Mouse (Mus musculus) limb, embryonic 11.5 days (tissue): ENCODE data around the gene Olfr543. TPM values are rescaled to one million over a fixed set of nuclear protein-coding genes. Genes with fewer than 3 reads are reported as not detected.

Experiments used
- ATAC-seq: fragments of 200-750 bp; cut with Nextera tagmentation; 2 replicates; pipeline ENCODE4 v1.8.0; 2017; ENCODE audit warnings: low read depth; ENCODE audit not compliant: insufficient number of reproducible peaks, low FRiP score, low TSS enrichment
- DNase-seq: peaks from one replicate; pipeline ENCODE4 v3.0.0-alpha.2; 2015; ENCODE audit warnings: low spot score
- H3K27ac ChIP-seq: fragments of 300-500 bp; sonication (generic); replicated peaks from 2 replicates; pipeline ENCODE4 v1.5.1; 2014; ENCODE audit warnings: low read depth, mild to moderate bottlenecking, low read length
- H3K27me3 ChIP-seq: fragments of 300-500 bp; sonication (generic); 2 replicates; pipeline ENCODE4 v1.6.1; 2014; ENCODE audit warnings: mild to moderate bottlenecking, low read length, mixed read lengths; ENCODE audit not compliant: control insufficient read depth, insufficient read depth
- H3K36me3 ChIP-seq: fragments of 300-500 bp; sonication (generic); 2 replicates; pipeline ENCODE4 v1.6.1; 2014; ENCODE audit warnings: mild to moderate bottlenecking, low read length, moderate library complexity, mixed read lengths; ENCODE audit not compliant: control insufficient read depth, insufficient read depth
- H3K4me1 ChIP-seq: fragments of 300-500 bp; sonication (generic); 2 replicates; pipeline ENCODE4 v1.6.1; 2014; ENCODE audit warnings: low read length, mixed read lengths; ENCODE audit not compliant: control insufficient read depth, insufficient read depth
- H3K4me2 ChIP-seq: fragments of 300-500 bp; sonication (generic); 2 replicates; pipeline ENCODE4 v1.6.1; 2014; ENCODE audit warnings: low read depth, mild to moderate bottlenecking, moderate library complexity; ENCODE audit not compliant: severe bottlenecking
- H3K4me3 ChIP-seq: fragments of 300-500 bp; sonication (generic); 2 replicates; pipeline ENCODE4 v1.5.1; 2014; ENCODE audit warnings: low read depth, low read length
- H3K9ac ChIP-seq: fragments of 300-500 bp; sonication (generic); 2 replicates; pipeline ENCODE4 v1.6.1; 2014; ENCODE audit warnings: mild to moderate bottlenecking, low read length
- H3K9me3 ChIP-seq: fragments of 300-500 bp; sonication (generic); 2 replicates; pipeline ENCODE4 v1.6.1; 2016; ENCODE audit warnings: low read length; ENCODE audit not compliant: control insufficient read depth
- WGBS: fragments of 180-500 bp; shearing (Covaris S2); extraction: QIAGEN DNeasy Blood & Tissue Kit; methylation state at CpG from one replicate; pipeline ENCODE4 v1.1.7; 2014; 5-methylcytosine and 5-hydroxymethylcytosine counted together
- polyA plus RNA-seq: library from polyadenylated mRNA; unstranded; fragments of >200 nt; fragmentation: Nextera tagmentation; extraction: Ambion mirVana; gene quantifications from 2 replicates; pipeline ENCODE4 v1.2.1, GENCODE M21; 2014

Olfr543 gene
- polyA plus RNA-seq, 1 experiment from 2014 or later = 0.56 TPM

DNA sequence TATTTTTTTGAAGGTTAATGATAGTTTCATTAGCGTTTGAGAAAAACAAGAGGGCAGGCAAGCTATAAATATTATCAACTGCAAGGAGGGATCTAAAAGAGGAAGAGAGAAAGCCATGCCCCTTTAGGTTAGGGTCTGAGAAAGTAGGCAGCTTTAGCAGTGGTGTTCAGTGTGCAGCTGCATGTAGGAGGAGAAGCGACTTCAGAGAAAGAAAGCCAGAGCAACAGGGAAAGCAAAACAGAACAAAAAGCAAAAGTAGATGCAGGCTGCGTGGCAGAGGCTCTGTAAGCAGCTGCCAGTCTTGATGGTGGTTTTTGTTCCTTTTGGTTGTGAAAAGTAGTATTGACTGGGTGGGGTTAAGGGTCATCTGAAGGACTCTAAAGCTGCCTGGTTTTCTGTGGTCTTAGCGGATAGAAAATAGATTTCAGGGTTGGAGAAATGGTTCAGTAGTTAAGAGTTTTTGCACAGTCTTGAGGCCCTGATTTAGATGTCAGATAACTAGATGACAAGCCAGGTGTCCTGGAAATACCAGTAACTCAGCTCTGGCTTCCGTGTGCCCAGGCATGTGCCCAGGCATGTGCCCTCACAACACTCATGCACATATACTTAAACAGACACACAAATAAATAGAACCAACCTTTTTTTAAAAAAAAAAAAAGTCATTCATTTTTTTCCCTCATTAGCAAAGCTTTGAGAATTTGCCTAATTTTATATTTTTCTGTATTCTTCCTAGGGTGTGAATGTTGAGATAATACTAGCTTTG lies 22.7 kb downstream of the Olfr543 start:
- Histone ChIP-seq H3K27me3 (no peaks in the 10 kb centered on the region), H3K4me3 (no peak overlapping the region), H3K27ac (no peak overlapping the region), H3K9me3 (no peaks in the 10 kb centered on the region), H3K4me1 (no peaks in the 10 kb centered on the region), H3K36me3 (peaks cover 50% of the 10 kb centered on the region), H3K4me2 (no peak overlapping the region), H3K9ac (no peak overlapping the region)
- ATAC-seq = no peak
- 94% methylated on average over 5 of the region's 5 CpGs for WGBS
- DNase-seq = no peak

DNA sequence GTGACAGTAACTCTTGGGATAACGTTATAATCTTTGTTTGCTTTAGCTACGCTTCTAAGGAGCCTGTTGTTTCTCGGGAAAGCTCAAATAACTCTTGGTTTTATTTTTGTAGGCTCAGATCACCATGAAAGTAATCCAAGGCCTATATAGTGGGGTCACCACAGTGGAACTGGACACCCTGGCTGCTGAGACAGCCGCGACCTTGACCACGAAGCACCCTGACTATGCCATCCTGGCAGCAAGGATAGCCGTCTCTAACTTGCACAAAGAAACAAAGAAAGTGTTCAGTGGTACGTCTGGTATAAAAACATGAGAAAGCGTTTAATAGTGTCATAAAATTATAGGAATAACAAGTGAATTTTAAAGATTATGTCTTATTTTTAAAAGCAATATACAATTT lies 35.0 kb downstream of the Olfr543 start:
- H3K4me3 ChIP-seq = no peak overlapping the region
- 94% methylated on average over 9 of the region's 9 CpGs for WGBS
- no peaks in the 10 kb centered on the region; the same call in 1 of the 2 replicates for H3K4me1 ChIP-seq
- no peak overlapping the region for H3K27ac ChIP-seq
- no peak overlapping the region for H3K4me2 ChIP-seq
- DNase-seq = no peak
- ATAC-seq = no peak
- no peaks in the 10 kb centered on the region for H3K9me3 ChIP-seq
- H3K27me3 ChIP-seq = no peaks in the 10 kb centered on the region
- H3K36me3 ChIP-seq = peaks cover 22% of the 10 kb centered on the region; the same call in 1 of the 2 replicates
- H3K9ac ChIP-seq = no peak overlapping the region

DNA sequence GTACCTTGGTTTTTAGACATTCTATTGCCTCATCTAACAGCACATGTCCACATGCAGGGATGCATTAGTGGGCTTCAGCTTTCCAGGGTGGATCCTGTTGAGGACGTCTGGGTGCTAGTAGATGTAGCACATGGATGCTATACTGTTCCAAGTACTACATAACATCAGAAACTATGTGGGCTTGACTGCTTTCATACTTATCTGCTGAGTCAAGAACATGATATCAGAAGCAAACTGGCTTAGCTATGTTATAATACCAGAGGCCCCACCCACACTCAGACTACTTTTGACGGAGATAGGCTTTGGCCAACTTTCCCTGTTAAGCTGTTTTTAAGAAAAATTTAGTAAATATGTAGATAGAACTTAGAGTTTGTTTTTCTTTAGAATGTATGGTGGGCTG lies 37.2 kb downstream of the Olfr543 start:
- no peaks in the 10 kb centered on the region for H3K9me3 ChIP-seq
- no peak overlapping the region for H3K9ac ChIP-seq
- no peaks in the 10 kb centered on the region; the same call in 1 of the 2 replicates for H3K4me1 ChIP-seq
- no peak overlapping the region for H3K27ac ChIP-seq
- H3K36me3 ChIP-seq = peaks cover 13% of the 10 kb centered on the region; the same call in 1 of the 2 replicates
- ATAC-seq (no peak), DNase-seq (no peak)
- H3K27me3 ChIP-seq = no peaks in the 10 kb centered on the region; the same call in 1 of the 2 replicates
- H3K4me2 ChIP-seq = no peak overlapping the region
- no peak overlapping the region for H3K4me3 ChIP-seq
- whole genome bisulfite sequencing = 85% methylated on average over 2 of the region's 2 CpGs

DNA sequence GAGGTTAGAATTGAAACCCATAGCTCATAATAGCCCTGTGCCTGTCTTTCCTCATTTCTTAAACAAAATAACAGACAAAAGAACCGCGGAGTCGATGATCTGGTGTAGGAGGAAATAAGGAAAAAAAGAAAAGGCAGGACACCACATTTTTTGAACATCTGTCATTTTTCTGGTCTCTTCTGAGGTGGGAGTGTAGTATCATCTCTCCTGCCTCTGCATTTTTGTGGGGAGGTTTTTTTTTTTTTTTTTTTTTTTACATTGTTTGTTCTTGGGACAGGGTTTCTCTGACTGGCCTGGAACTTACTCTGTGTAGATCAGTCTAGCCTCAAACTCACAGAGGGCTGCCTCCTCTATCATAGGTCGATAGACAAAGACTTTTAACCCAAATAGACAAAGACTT lies 39.0 kb downstream of the Olfr543 start:
- DNase-seq = no peak

DNA sequence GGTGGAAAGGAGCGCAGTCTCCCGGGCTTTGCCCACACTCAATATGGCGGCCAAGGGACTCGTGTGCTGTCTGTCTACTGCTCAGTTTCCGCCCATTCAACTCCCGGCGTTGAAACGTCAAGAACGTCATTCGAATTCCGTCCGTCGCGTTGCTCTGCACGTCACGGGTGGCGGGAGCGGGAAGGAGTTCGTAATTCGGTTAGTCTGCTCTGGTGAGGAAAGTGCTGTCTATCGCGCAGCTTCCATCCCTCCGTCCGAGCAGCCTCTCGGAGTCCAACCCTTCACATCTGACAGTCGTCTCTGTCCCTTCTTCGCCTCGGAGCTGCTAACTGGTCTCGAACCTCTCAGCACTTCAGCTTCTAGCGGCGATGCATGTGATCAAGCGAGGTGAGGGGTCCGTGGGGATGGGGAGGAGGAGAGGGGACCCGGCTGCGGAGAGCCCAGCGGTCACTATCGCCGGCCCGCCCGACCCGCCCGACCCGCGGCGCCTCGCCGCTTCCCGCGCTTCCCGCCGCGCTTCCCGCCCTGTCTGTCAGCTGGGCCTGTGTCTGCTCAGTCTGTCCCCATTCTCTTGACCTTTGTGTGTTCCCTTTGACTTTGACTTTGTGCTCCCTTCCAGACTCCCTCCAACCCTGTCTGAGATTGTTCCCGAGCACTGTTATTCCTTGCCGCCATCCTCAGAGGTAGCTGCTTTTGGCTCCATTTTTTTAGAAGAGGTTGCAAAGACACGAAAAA lies 39.7 kb downstream of the Olfr543 start, which contains the start of gene Rrm1:
Rrm1 (plus strand) TSS at position 39 of the 735 bp plus-strand sequence.
- Histone ChIP-seq H3K4me2 (peak within 1 kb of the TSS; percentile 55), H3K9me3 (no peaks in the 10 kb centered on the region), H3K27ac (peak within 1 kb of the TSS; percentile 91), H3K4me3 (peak within 1 kb of the TSS; percentile 90), H3K9ac (peak within 1 kb of the TSS; percentile 95), H3K27me3 (no peaks in the 10 kb centered on the region; the same call in 1 of the 2 replicates), H3K36me3 (peaks cover 9% of the 10 kb centered on the region; the same call in 1 of the 2 replicates), H3K4me1 (no peaks in the 10 kb centered on the region; the same call in 1 of the 2 replicates)
- DNase-seq (peak; percentile 98), ATAC-seq (peak; percentile 98)
- under 1% methylated on average over 54 of the region's 56 CpGs for WGBS

More for the DNA sequence above, 39.0 kb downstream of the Olfr543 start:
- H3K27me3 ChIP-seq = no peaks in the 10 kb centered on the region; the same call in 1 of the 2 replicates
- WGBS = 4% methylated on average over 4 of the region's 4 CpGs
- peak overlapping the region; percentile 91 for H3K27ac ChIP-seq
- no peak for ATAC-seq
- peak overlapping the region; percentile 95 for H3K9ac ChIP-seq
- peak overlapping the region; percentile 90 for H3K4me3 ChIP-seq
- no peaks in the 10 kb centered on the region for H3K9me3 ChIP-seq
- peak overlapping the region; percentile 55 for H3K4me2 ChIP-seq
- H3K36me3 ChIP-seq = peaks cover 9% of the 10 kb centered on the region; the same call in 1 of the 2 replicates
- H3K4me1 ChIP-seq = no peaks in the 10 kb centered on the region; the same call in 1 of the 2 replicates

DNA sequence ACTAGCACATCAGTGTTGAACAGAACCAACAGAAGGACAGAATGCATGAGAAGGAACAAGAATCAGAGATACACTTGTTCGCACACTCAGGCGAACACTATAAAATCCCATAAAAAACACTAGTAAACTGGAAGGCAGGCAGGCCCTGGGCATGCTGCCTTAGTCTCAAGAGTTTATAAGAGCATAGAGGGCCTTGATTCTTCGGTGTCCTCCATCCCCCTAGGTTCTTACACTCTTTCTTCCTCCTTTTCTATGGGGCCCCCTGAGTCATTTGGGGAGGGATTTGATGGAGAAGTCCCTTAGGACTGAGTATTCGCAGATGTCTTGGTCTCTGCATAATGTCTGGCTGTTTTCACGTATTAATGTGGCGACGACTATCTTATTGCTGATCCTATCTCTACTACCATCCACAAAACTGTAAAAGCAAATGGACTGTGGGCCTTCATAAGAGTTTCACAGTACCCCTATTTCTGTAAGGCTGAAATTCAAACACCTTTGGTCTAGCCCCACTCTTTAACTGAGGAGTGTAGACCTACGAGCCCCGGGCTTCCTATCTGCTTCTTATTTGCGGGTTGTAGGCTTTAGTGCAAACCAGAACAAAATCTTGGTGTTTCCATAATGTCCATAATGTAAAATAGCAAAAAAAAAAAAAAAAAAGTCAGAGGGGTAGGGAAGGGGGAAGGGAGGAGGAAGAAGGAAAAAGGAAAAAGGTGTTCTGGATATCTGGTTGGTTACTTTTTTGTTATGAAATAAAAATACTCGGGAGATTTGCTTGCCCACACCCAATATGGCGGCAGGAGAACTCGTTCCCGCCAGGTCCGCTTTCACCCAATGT lies 40.4 kb downstream of the Olfr543 start:
- ATAC-seq (no peak), DNase-seq (peak; percentile 24)
- H3K4me2 ChIP-seq = no peak overlapping the region
- H3K27me3 ChIP-seq = no peaks in the 10 kb centered on the region; the same call in 1 of the 2 replicates
- H3K4me3 ChIP-seq = peak overlapping the region; percentile 90
- H3K9me3 ChIP-seq = no peaks in the 10 kb centered on the region
- H3K9ac ChIP-seq = no peak overlapping the region; the same call in 1 of the 2 replicates
- no peak overlapping the region for H3K27ac ChIP-seq
- peaks cover 5% of the 10 kb centered on the region; the same call in 1 of the 2 replicates for H3K36me3 ChIP-seq
- no peaks in the 10 kb centered on the region; the same call in 1 of the 2 replicates for H3K4me1 ChIP-seq
- 53% methylated on average over 15 of the region's 15 CpGs for WGBS

DNA sequence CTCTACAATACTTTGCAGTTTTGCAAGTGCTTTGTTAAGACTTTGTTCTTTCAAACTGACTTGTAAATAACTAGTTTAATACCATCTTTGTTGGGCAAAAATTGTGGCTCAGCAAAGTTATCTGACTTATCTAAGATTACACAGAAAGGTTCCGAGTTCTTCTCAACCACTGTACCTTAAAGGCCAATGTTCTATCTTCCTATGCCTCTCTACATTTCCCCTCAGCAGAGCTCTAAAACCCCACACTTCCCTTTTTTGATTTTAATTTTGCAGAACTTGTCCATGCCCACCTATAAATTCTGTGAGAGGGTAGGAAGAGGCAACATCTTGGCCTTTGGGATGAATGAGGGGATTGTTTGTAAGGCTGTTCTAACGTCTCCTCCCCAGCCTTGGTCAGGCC lies 47.1 kb downstream of the Olfr543 start:
- 70% methylated on average over 2 of the region's 2 CpGs for WGBS
- Histone ChIP-seq H3K27me3 (no peaks in the 10 kb centered on the region), H3K4me1 (no peaks in the 10 kb centered on the region), H3K9ac (no peak overlapping the region), H3K36me3 (no peaks in the 10 kb centered on the region), H3K9me3 (no peaks in the 10 kb centered on the region), H3K4me3 (no peak overlapping the region), H3K27ac (no peak overlapping the region), H3K4me2 (no peak overlapping the region)
- ATAC-seq (no peak), DNase-seq (no peak)
